Mouse (Mus musculus): ENCODE results near the gene Fiz1. TPM values are rescaled to one million over a fixed set of nuclear protein-coding genes. Genes with fewer than 3 reads are reported as not detected.

Fiz1 gene
- total RNA-seq, 4 experiments from 2014 or later, result 18.9 to 25.7 (median 23.3) TPM

DNA sequence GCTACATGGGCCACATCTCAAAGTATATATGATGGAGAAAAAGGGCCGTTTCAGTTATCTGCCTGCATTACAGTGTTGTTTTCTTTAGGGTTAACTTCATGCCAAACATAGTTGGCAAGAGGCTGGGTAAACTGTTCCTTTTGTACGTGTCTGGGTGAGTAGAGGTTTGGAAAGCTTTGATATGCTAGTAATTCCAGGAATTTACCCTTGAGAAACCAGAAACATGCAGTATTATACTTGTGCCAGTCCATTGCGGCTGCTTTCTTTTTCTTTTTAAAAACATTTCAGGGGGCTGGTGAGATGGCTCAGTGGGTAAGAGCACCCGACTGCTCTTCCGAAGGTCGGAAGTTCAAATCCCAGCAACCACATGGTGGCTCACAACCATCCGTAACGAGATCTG is 17.6 kb downstream of the Fiz1 start:
- DNase-seq, result no peak

DNA sequence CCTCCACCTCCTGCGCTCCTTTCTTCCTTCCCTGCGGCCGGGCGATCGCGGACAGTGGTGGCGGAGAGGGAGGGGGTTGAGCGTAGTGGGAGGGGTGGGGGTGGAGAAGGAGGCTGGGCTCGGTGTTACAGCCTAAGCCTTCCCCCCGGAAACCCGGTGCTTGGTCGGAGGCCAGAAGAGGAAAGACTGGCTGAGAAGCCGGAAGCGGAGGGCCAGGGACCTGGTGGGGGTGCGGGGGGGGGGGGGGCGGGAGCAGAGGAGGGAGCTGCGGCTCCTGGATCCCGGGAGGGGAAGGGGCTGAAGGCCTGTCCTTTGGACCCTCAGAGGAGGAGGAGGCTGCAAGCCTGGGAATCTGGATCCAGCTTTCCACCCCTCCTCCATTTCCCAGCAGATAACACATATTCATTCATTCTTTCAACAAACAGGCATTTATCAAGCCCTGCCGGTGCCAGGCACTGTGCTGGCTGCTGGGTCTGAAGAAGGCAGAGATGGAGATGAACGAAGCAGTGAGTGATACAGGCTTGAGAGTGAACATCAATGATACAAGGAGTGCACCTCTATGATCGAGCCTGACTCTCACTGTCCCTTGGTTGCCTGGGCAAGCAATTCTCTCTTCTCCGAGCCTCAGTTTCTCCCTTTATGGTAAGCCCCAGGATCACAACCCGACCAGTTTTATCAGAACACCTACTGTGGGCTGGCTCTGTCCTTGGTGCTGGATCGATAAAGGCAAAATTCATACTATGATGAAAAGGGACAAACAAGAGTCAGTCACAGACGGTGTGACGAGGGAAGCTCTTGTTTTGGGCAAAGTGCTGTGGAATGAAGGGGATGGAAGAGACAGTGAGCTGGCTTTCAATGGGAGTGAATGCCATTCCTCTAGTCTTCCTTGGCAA is 18.2 kb downstream of the Fiz1 start, which contains the start of gene Zfp579:
TSS of gene Zfp579 (minus strand) at position 156 of the 893 bp plus-strand sequence.
- DNase-seq, result peak; percentile 86

DNA sequence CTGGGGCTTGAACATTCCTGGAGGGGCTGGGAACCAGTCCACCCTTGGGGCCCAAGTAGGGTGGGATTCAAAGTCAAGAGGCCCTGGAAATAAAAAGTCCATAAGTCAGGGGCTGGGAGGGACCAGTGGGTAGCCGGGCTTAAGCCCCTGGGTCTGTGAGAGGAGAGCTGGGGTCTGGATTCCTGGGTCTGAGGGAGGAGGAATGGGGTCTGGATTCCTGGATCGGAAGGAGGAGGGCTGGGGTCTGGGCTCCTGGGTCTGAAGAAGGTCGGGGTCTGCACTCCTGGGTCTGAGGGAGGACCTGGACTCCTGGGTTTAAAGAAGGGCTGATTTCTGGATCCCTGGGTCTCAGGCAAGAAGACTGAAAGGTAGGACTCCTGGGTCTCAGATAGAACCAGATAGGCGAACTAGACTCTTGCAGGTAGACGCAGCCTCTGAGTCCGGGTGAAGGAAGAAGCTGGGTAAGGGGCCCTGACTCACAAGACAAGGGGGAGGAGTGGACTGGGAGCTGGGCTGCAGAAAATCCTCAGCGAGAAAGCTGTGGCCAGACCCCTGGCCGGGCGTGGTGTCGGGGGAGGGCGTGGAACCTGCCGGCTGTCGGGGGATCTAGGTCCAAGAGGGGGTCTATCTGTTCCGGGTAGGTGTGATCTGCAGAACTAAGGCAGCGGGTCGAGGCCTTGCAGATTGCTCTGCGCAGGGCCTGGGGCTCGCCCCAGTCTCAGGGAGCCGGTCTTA is 19.1 kb downstream of the Fiz1 start:
- DNase-seq, result no peak

DNA sequence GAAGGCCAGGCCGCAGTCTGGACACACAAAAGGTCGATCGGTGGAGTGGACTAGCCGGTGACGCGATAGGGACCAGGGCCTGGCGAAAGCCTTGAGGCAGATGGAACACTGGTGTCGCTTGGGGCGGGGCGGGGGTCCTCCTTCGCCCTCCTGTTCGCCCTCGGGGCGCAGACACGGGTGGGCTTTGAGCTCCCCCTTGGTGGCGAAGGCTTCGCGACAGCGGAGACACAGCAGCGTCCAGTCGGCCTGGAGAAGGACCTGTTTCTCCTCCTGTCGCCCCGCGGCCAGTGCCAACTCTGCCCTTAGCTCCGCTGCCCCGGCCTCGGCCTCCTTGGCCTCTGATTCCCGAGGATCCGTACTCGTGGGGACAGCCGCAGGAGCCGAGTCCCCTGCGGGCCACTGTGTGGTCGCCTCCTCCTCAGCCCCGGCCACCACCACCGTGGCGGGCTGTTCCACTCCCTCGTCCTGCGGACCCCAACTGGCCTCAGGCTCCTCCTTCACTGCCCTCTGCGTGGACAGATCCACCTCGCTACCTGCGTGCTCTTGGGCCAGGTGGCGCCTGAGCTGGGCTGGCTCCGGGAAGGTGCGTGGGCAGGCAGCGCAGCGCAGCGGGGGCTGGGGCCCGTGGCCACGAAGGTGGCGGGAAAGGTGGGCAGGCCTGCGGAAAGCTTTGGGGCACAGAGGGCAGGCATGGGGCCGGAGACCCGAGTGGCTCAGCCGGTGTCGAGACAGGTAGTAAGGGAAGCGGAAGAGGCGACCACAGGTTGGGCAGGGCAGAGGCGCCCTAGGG is 20.3 kb downstream of the Fiz1 start:
- DNase-seq, result no peak

DNA sequence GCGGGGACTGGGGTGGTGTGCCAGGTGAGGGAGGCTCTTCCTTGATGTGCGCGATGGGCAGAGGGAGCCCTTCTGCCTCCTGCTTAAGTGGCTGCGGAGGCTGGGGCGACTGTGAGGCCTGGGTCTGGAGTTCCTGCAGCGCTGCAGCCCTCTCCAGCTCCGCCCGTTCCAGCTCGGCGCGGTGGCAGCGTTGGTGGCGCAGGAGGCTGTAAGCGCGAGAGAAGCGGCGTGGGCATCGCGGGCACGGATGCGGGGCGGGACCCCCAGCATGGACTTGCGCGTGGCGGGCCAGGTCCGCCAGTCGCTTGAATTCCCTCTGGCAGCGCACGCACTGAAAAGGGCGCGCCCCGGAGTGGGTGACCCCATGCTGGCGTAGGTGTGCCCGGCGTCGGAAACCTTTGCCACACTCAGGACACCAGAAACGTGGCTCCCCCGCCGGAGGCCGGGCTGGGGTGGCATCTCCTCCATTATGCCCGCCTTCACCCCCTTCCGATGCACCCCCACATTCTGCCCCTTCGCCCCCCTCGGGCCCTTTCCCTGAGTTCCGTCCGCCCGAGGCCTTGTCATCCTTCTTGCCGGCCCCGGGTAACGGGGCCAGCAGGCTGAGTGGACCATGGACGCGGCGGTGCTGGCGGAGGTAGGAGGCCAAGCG is 21.0 kb downstream of the Fiz1 start:
- DNase-seq, result no peak

DNA sequence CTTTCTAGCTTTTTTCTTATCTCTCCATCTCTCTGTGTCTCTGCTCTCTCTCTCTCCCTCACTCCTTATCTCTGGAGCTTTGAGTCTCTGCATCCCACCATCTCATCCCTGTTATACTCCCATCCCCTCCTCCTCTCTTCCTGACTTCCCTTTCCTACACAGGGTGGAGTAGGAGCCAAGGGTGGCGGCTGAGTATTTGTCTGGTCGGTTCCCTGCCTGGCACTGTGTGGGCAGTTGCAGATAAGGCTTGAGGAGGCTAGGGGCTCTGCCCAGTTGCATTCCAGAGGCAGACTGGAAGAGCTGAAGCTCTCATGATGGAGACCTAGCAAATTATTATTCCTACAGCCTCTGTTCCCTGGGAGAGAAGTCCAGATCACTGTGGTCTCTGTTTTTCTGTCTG is 26.2 kb downstream of the Fiz1 start:
- DNase-seq, result no peak

DNA sequence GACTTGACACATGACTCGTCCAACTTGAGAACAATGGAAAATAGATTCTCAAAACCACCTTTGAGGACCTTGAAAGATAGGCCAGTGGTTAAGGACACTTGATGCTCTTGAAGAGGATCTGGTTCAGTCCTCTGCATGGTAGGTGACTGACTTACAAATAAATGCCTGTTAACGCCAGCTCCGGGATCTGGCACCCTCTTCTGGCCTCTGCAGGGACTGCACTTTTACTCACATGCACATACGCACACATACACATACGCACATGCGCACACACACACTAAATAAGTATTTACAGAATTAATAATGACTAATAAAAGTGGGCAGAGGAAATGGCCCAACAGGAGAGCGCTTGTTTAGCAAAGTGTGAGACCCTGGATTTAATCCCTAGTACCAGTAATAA is 37.7 kb downstream of the Fiz1 start:
- no peak for DNase-seq

DNA sequence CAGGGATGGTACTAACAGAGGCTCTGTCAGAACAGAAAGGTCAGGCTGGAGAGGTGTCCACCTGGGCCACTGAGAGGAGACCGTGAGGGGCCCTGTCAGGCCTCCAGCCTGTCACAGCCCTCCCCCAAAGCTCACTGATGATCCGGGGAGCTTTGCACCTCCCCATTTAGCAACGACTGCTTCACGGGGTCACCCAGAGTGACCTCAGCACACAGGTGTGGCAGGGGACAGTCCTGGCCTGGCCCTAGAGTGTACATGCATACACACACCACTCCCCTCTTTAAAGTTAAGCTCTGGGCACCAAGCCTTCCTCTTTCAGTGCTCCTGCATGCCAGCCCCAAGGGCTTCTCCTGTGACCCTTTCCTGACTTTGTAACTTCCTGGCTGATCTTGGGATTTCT is 39.0 kb downstream of the Fiz1 start:
- no peak for DNase-seq

DNA sequence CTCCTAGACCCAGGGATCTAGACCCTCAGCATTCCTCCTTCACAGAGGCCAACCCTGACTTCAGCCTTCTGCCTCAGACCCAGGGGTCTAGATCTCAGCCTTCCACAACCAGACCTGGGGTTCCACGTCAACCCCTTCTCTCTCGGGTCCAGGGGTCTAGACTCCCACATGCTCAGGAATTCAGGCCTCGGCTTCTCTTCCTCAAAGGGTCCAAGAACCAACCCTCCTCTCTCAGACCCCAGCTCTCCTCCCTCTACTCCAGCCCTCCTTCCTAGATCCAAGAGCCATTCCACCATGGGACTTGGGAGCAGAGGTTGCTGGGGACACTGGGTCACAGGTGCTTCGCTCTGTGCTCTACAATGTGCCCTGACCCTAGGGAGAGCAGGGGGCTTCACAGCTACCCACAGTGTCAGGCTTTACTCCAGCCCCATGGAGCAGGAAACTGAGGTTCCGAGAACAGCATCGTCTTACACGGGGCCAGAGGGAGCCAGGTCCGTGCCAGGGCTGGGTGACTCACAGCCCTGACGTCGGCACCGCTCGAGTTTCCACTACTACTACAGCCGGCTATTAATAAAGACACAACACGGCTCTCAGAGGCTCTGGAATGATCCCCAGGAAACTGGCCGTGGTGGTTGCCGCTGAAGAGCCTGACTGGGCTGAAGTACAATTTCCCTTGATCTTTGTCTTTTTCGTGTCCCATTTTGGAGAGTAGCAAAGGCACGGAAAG is 42.0 kb downstream of the Fiz1 start:
- peak; percentile 77 for DNase-seq

DNA sequence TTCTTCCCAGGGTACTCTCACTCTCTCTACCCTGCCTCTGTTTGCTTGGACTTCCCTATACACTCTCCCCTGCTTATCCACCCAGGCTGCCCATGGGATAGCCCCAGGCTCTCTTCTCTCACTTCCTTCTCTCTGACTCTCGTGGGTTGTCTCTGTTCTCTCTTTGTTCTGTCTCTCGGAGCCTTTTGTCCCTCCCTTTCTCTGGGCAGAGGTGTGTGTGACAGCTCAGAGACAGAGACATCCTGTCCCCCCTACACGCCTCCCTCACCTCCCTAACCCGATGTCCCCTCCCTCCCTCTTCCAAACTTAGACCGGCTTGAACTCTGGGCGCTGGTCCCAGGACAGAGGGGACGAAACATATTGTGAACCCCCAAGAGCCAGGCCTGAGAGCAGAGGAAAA is 42.8 kb downstream of the Fiz1 start:
- DNase-seq, result no peak

DNA sequence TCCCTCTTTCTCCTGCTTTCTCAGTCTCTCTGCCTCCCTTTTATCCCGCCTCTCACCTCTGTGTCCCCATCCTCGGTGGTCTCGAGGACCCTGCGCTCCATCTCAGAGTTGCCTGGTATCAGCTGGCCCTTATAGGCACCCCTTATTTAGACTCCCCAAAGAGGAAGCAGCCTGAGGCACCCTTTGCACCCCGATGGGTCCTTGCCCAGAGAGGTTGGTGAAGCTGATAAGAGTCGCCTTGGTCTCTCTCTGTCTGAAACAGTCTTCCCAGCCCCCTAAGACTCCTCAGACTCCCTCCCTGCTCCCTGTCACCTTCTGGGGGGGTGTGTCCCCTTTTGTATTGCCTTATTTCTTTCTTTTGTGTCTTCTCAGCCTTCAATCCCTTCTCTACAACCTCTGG is 43.4 kb downstream of the Fiz1 start, which contains the start of gene Sbk3:
TSS of gene Sbk3 (minus strand) at position 101 of the 400 bp plus-strand sequence.
- DNase-seq, result no peak

DNA sequence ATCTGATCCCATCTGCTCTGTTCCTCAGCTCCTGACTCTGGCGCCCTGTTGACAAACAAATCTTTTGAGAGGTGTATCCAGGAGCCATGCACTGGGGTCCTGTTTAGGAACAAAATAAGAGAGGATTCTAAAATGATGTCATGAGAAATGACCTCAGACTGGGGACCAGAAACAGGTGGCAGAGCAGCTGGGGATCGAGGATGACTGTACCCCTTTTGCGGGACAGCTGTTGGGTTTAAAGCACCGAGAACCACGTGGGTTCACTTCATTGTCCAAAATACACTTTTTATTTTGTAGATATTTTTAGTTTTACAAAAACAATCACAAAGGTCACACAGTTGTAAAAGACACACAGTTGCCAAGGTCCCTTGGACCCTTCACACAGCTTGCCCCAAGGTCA is 49.5 kb downstream of the Fiz1 start:
- DNase-seq, result no peak

DNA sequence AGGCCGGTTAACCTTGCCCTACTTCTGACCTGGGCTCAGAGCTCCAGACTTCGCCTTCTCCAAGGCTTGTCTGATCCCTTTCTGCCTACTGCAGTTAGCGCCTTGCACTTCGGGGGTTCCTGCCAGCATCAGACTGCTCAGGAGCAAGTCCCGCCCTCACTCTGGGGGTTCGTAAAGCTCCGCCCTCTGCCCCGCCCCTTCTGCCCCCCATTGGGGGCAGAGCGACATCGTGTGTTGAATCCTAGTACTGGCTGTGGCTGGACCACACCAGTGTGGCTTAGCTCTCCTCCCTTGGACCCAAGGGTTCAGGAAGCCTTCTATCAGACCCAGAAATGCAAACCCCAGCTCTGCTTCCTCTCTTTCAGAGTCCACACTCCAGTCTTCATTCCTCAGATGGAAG is 50.2 kb downstream of the Fiz1 start, which contains the start of gene Sbk2:
TSS of gene Sbk2 (minus strand) at position 135 of the 400 bp plus-strand sequence.
- peak; percentile 76 for DNase-seq

DNA sequence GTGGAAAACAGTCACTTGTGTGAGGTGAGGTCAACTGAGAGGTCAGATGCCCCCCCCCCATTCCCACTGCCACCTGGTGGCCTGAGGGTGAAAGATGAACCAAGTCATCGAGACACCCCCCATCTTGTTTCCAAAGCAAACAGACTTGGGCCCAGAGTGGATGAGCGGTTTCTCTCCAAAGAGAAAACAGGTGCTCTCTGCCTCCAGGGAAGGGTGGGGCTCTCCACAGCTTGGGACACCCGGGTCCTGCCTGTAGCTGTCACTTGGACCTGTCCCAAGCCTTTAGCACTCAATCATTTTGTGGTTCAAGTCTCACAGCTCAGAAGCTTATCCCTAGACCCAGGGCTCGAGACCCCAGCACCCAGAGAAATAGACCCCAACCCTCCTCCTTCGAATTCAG is 51.0 kb downstream of the Fiz1 start:
- DNase-seq, result no peak

DNA sequence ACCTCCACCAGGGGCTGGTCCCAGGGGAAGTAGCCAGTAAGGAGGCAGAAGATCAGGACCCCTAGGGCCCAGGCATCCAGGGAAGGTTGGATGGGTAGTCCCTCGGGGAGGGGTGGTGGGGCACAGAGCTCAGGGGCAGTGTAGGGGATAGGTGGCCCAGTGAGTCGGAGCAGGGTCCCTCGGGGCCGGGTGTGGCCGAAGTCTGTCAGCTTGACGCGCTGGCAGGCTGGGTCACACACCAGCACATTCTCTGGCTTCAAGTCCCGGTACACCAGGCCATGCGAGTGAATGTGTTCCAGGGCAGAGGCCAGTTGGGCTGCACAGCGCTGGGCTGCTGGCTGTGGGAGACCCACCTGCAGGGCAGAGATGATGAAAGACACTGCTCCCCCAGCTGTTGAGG is 57.1 kb downstream of the Fiz1 start:
- no peak for DNase-seq

Other genes starting within 250 kb of the Fiz1 start
- not detected for gene Fam71e2, start 243.4 kb downstream of the Fiz1 start, total RNA-seq (2022)
- under 1 TPM; 0.28 to 0.37 (median 0.32) TPM for gene Il11, start 231.8 kb downstream of the Fiz1 start, total RNA-seq (2022)
- gene Tmem190, start 231.8 kb downstream of the Fiz1 start, total RNA-seq (2022), result not detected
- gene Tmem238, start 225.0 kb downstream of the Fiz1 start, total RNA-seq (2022), result 10 to 100 TPM in 2 of 4 experiments, 1 to 10 TPM in 2; 7.2 to 11.8 (median 10.1) TPM
- gene Rpl28, start 221.8 kb downstream of the Fiz1 start, total RNA-seq (2022), result 100 to 1,000 TPM; 593 to 922 (median 693) TPM
- 100 to 1,000 TPM in 3 of 4 experiments, 10 to 100 TPM in 1; 96.8 to 127 (median 118) TPM for gene Ube2s, start 202.1 kb downstream of the Fiz1 start, total RNA-seq (2022)
- gene Shisa7, start 170.0 kb downstream of the Fiz1 start, total RNA-seq (2022), result 1 to 10 TPM; 2.0 to 5.6 (median 4.0) TPM
- gene Isoc2b, start 144.4 kb downstream of the Fiz1 start, total RNA-seq (2022), result 10 to 100 TPM; 14.0 to 28.7 (median 19.1) TPM
- 10 to 100 TPM; 21.8 to 38.6 (median 30.3) TPM for gene Isoc2a, start 137.5 kb downstream of the Fiz1 start, total RNA-seq (2022)
- gene Gm36210, start 108.2 kb downstream of the Fiz1 start, total RNA-seq (2022), result under 1 TPM in 1 of 4 experiments, not detected in 3; 0.26 TPM
- gene Zfp628, start 99.5 kb downstream of the Fiz1 start, total RNA-seq (2022), result 10 to 100 TPM; 14.4 to 20.6 (median 16.2) TPM
- 10 to 100 TPM in 2 of 4 experiments, 1 to 10 TPM in 2; 8.5 to 13.3 (median 10.4) TPM for gene Nat14, start 92.7 kb downstream of the Fiz1 start, total RNA-seq (2022)
- 1 to 10 TPM; 1.7 to 4.5 (median 2.2) TPM for gene Ssc5d, start 88.9 kb downstream of the Fiz1 start, total RNA-seq (2022)
- gene Sbk2, start 50.3 kb downstream of the Fiz1 start, total RNA-seq (2022), result 1 to 10 TPM in 2 of 4 experiments, under 1 TPM in 1, not detected in 1; 0.45 to 2.1 (median 1.8) TPM
- under 1 TPM; 0.15 to 0.74 (median 0.34) TPM for gene Sbk3, start 43.5 kb downstream of the Fiz1 start, total RNA-seq (2022)
- 10 to 100 TPM; 19.1 to 29.6 (median 27.4) TPM for gene Zfp579, start 18.5 kb downstream of the Fiz1 start, total RNA-seq (2022)
- gene Zfp524, start 282 bp downstream of the Fiz1 start, total RNA-seq (2022), result 10 to 100 TPM; 10.0 to 15.2 (median 12.0) TPM
- 1 to 10 TPM in 1 of 4 experiments, not detected in 3; 1.5 TPM for gene Gm44973, start 799 bp upstream of the Fiz1 start, total RNA-seq (2022)
- gene Zfp865, start 5.7 kb upstream of the Fiz1 start, total RNA-seq (2022), result 10 to 100 TPM; 25.0 to 38.6 (median 30.3) TPM
- 1 to 10 TPM; 2.9 to 5.6 (median 3.8) TPM for gene Ccdc106, start 5.9 kb upstream of the Fiz1 start, total RNA-seq (2022)
- gene 4632433K11Rik, start 19.4 kb upstream of the Fiz1 start, total RNA-seq (2022), result under 1 TPM in 1 of 4 experiments, not detected in 3; 0.34 TPM
- 1 to 10 TPM; 4.3 to 7.8 (median 6.0) TPM for gene Zfp784, start 23.7 kb upstream of the Fiz1 start, total RNA-seq (2022)
- 1 to 10 TPM; 5.4 to 9.7 (median 8.5) TPM for gene Zfp580, start 36.8 kb upstream of the Fiz1 start, total RNA-seq (2022)
- 100 to 1,000 TPM; 135 to 214 (median 168) TPM for gene U2af2, start 47.4 kb upstream of the Fiz1 start, total RNA-seq (2022)
- 100 to 1,000 TPM; 124 to 175 (median 142) TPM for gene Epn1, start 65.5 kb upstream of the Fiz1 start, total RNA-seq (2022)
- under 1 TPM in 3 of 4 experiments, not detected in 1; 0.31 to 0.54 (median 0.31) TPM for gene Rfpl4, start 102.3 kb upstream of the Fiz1 start, total RNA-seq (2022)
- gene Rasl2-9, start 111.3 kb upstream of the Fiz1 start, total RNA-seq (2022), result 1 to 10 TPM in 2 of 4 experiments, under 1 TPM in 2; 0.32 to 2.0 (median 1.1) TPM
- gene Vmn1r55, start 135.0 kb upstream of the Fiz1 start, total RNA-seq (2022), result not detected
- not detected for gene Vmn1r56, start 182.1 kb upstream of the Fiz1 start, total RNA-seq (2022)
- gene Vmn1r57, start 203.8 kb upstream of the Fiz1 start, total RNA-seq (2022), result not detected

Measured in adrenal gland, adult 8-10 months (tissue).